Mouse (Mus musculus) kidney, adult 18-20 months (tissue): Measurements from ENCODE around the gene Ppard.

Source experiments
- DNase-seq: peaks from one replicate; pipeline ENCODE4 v3.0.0; 2021

Ppard gene

DNA sequence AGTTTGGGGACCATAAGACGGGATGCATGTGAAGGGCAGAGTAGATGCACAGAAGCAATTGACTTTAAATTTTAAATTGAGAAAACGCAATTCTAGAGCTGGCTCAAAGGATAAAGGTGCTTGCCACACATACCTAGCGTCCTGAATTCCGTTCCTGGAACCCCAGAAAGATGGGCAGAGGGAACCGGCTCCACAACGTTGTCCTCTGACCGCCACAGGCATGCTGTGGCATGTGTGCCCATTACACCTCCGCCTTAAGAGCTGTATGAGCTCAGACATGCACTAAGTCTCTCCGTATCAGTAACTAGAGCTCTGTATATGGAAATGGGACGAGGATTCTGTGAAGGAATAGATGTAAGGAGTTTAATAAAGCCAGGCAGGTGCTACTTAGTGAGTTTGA is 7.9 kb upstream of the Ppard start:
- no peak for DNase-seq

DNA sequence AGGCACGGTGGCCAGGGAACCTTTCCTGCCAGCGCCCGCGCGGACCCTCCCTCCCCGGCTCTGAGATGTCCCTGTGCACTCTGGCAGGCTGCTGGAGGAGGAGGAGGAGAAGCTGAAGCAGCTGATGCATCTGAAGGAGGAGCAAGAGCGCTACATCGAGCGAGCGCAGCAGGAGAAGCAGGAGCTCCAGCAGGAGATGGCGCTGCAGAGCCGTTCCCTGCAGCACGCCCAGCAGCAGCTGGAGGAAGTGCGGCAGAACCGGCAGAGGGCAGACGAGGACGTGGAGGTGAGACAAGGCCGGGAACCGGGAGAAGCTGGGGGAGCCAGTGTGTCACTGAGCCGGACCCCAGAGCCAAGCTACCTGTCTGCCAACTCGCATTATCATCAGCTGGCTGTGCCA is 6.5 kb upstream of the Ppard start:
- DNase-seq: peak; percentile 93

DNA sequence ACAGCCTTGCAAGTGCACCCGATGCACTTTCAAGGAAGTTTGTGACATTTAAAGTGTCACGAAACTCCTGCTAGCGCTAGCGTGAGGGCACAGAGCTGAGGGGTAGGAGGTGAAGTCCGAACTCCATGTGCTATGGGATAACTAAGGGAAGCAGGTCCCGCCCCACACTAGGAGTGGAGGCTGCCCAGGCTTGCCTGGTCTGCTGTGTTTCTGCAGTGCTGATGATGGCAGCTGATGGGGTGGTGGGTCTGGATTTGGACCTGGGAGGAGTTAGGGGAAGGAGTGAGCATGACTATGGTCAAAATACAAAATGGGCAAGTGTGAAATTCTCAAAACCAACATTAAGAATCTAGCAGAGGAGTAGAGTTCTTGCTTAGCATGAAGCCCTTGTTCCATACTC is 2.0 kb upstream of the Ppard start:
- no peak for DNase-seq

DNA sequence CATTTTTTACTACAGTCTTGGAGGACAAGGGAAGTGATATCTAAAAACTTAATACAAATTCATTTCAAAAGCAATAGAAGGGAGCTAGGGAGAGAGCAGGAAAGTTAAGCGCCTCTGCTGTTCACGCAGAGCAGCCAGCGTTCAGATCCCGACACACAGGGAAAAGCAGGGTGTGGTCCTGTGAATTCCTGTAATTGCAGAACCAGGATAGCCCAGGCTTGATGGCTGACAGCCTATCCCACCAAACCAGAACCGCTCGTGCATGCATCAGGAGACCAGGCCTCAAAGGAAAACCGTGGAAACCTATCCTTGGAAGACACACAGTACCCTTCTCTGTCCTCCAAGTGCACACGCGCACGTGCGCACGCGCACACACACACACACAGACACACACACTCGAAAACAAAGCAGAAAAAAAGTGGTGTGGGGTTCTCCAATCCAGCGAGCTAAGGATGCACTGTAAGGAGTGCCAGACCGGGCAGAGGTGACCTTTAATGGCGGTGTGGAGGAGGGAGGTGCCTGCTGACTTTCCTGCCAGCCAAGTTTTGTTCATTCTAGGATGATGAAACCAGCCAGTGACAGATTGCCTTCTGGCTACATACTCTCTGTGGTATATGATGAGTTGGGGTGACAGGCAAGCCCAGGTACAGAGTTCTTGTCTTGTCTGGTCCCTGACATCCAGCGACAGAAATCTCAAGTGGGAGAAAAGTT is 1.3 kb upstream of the Ppard start:
- DNase-seq: no peak

DNA sequence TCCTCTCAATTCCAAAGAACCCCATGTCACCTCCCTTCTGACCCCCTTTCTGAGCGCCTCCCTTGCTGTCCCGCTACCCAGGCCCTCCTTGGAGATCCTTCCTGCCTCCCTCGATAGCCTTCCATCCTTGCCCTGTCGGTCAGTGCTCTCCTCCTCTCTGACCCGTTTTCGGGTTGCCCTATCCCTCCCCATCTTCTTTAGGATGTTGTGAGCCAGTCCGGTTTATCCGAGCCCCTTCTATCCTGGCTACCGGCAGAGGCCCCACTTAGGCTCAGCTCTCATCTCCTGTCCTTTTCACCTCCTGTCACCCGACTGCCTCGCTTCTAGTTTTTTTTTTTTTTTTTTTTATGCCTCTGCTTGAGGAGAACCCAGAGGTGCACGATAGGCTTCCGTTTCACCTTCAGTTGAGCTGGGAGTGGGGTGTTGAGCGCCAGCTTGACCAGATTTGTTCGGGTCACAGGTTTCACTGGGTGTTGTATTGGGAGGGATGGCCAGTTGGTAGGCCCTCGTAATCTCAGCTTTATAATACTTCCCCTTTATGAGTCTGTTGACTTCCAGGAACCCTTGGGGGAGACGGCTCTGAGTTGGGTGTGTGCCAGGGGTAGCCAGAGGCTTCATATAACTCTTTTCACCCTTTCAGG is 711 bp downstream of the Ppard start:
- DNase-seq: peak; percentile 39

DNA sequence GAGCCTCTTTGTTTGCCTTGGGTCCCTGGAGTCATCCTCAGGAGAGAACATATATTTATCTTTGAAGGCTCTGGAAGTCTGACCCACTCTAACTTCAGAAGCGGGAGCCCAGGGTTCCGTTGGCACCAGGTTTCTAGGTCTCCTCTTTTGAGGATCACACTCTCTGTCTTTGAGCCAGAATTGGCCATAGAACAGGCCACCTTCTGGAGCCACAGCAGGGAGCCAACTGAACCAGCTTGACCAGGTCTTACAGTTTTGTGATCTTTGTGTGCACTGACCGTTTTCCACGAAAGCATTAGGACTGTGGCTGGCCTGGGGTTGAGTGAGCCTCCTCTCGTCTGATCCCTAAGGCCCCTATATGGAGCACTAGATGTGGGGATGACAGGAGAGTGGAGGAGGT is 2.1 kb downstream of the Ppard start:
- DNase-seq: no peak

DNA sequence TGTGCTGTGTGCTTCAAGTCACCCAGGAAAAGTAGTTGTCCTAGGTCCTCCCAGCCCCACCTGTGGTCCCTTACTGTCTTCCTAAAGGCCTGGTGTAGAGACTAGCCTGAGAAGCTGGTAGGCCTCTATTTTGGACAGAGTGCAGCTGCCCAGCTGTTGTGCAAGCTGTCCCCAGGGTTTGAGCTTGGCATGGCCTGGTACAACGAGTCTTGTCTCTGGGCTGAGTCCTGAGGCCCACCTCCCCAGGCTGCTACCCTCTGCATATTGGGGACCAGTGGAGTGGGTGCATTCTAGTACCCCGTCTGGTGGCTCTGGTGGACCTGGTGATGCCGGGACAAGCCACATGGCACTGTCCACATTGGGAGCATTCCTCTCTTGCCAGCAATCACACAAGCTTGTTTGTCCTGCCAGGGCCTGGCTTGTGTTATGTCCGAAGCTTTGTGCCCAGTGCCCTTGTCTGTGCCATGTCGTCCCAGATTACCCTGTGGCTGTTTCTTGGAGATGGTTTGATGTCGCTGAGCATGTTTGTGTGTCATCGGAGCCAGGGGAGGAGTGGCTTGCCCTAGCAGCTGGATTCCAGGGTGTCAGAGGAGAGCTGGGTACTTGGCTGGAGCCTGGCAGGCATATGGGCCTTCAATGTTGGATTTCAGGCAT is 3.6 kb downstream of the Ppard start:
- DNase-seq: no peak

DNA sequence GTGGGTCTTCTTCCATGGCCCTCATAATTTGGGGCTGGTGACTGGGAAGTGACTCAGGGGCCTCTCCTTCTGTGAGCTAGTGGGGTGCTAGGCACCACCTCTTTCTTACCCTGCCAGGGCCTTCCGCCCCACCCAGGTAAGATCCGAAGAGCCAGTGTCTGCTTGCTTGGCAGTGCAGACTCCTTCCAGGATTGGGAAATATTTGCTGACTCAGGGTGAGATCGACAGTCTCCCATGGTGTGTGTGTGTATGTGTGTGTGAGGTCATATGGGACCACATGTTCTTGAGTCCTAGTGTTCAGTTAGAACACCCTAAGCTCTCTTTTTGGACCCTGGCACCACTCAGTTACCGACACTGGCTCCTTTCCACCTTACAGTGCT is 4.1 kb downstream of the Ppard start:
- no peak for DNase-seq

DNA sequence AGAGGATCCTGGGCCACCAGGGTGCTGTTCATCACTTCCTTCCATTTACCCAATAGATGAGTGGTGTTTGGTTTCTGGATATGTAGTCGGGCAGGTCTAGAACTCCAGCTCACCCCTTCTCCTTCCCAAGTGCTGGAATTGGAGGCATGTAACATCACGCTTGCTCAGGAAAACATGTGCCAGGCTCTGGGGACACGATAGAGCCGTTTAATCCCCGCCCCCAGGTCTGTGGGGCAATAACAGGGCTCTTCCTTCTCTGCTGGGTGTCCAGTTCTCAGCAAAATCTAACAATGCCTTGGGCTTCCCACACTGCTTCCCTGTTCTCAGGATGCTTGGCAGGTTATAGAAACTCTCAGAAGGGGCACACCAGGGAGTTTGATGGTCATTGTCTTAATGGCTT is 4.9 kb downstream of the Ppard start:
- no peak for DNase-seq

DNA sequence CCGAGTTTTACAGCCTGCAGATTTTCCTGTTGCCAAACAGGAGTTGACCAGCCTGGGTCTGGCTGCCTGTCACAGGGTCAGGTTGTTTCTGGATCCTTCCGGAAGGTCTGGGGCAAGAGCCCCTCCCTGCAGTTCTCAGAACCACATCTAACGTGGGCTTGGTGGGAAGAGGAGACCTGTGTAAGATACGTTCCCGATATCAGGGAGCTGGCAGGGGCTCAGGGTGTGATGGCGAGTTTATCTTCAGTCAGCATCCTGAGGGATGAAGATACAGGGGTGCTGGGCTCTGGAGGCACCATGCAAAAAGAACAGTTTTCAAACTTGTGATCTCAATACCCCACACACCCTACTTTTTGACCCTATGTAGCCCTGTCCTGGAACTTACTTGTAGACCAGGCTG is 5.4 kb downstream of the Ppard start:
- DNase-seq: no peak

DNA sequence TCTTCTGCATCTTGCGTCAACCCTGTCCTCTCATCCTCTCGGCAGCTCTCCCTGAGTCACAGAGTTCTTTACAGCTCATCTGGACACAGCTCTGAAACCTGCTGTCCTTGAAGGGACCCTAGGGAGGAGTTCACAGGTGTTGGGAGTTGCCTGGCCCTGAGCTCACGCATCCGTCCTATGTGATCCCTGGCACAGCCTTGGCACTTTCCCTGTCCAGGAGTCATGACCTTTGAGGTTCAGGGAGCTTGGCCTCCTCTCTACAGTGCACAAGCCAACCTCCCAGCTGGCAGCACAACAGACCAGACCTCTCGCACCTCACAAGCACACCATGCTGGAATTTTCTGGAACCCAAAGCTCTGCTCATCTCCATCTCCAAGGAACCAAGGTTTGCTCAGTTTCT is 8.3 kb downstream of the Ppard start:
- DNase-seq: no peak

DNA sequence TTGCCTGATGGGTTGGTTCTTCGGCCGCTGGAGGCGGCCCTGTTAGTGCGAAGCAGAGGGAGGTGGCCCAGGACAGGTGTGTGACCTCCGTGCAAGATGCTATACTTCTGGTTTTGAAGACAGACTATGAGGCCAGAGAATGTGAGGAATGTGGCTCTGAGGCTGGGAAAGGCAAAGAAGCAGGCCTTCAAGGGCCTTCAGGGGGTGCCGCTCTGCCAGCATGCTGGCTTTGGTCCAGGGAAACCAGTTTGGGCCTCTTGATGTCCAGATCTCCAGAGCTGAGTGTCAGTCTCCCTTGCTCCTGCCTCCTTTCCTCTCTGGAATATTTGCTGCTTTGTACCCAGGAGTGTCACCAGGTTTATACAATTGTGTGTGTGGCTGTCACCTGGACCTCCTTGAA is 9.8 kb downstream of the Ppard start:
- DNase-seq: no peak

DNA sequence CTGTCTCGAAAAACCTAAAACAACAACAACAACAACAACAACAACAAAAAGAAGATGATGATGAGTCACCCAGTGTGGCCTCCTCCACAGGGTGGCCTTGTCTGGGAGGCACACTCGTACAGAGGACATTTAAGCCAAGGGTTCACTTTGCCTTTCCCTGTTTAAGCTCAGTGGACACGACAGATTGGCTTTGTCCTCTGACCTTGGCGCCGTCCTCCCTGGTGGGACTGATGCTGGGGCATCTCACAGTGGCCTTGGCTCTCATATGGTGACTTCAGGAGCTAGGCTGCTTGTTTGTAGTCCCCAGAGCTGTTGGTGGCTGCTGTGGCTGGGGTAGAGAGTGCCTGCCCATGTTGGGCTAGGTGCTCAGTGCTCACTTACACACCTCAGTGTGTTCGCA is 11.7 kb downstream of the Ppard start:
- no peak for DNase-seq

DNA sequence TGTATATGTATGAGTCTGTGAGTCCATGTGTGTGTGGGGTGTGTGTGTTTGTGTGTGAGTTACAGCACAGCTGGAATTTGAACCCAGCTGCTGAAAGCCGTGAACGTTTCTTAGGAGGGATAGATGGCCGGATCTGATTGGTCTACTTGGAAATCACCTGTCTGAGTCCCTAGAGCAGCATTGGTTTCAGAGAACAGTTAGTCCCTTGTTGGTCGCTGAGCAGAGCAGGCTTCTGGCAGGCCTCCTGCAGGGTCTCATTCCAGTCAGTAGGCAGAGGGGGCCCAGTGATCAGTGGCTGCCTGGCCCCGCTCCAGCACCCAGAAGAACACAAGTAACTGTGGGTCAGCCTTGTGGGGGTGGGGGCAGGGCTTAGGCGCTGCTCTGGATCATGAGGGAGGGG is 12.2 kb downstream of the Ppard start:
- no peak for DNase-seq

DNA sequence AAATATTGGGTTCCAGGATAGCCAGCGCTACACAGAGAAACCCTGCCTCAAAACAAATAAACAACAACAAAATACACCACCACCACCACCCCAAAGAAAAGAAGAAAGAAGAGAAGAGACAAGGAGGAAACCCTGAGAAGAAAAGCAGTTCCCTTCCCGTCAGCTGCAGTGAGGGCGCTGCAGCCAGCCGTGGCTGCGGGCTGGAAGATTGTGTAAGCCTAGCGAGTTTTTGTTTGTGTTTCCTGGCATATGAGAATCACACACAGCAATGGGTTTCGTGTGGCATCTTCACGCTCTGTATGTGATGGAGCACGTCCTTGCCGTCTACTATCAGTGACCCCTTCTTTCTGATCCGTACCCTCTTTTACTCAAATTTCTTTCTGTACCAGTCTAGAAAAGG is 14.1 kb downstream of the Ppard start:
- DNase-seq: no peak

DNA sequence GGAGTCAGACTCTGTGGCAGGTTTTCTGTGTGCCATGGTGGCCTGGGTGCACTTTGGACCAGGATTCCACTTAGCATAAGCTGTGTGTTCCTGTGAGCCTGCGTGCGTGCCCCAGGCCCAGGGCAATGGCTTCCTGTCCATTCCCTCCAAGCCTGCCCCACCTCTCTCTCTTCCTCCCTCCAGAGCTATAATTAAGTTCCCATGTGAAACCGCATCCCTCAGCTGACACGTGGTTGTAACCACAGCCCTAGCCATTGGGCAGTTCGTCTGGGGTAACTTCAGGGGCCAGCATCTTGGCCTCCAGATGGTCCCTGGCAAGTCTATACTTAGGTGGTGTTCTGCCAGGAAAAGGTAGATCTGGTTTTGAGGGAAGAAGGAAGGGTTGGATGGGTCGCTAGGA is 15.1 kb downstream of the Ppard start:
- DNase-seq: no peak

DNA sequence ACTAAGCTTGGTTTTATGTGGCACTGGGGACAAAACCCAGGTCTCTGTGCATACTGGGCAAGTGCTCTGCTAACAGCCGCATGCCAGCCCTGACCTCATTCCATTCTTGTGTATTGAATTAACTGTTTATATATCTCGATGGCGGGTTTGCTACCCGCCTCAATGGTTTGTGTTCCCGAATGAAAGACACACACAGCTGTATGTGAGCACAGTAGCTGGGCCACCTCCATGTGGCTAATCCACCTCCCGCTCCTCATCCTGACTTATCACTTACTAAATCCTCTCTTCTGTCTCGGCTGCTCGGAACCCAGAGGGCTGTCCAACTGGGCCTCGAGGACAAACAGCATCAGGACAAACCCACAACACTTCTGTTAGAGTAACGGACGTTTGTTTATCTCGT is 16.6 kb downstream of the Ppard start:
- DNase-seq: no peak

DNA sequence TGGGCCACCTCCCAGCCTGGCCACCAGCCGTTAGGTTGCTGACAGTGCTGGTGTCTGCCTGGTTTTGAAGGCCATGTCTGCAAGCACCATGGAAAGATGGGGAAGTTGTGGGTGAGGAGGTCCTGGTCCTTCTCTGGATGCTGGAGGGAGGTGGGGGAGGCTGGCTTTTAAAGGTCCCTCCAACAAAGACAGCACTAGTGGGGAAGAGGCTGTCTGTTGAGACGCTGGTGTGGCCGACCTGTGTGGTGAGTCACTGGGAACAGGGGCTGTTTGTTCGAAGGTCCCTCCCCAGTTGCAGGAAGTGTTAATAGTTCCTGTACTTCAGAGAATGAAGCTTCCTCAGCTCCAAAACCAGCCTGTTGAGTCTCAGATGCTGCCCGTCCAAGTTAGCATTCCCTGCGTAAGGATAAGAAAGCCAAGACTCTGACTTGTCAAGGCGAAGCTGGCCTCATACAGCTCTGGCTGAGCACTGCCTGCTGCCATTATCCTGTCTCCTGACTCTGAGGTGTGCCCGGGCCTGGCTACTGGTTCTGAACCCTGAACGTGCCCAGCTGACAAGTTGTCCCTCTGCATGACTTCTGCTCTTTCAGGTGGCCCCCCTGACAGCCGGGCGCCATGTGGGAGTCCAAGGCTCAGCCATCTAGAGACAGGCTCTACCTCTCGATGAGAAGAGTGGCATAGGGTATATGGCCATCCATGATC is 19.2 kb downstream of the Ppard start:
- DNase-seq: no peak

DNA sequence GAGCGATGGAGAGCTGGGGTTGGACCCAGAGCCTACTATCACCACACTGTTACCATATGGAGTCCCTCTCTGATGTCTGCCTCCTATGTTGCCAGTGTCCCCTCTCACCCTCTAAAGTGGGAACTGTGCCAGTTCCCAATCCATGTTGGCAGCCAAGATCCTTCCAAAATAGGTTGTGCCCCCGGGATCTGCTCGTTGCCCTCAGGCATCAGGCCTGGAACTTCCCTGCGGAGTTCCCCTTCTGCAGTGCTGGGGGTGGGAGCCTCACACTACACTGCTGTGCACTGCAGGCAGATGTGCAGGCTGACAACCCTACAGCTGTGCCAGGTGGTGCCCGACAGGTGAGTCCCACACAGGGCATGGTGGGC is 19.8 kb downstream of the Ppard start:
- no peak for DNase-seq

DNA sequence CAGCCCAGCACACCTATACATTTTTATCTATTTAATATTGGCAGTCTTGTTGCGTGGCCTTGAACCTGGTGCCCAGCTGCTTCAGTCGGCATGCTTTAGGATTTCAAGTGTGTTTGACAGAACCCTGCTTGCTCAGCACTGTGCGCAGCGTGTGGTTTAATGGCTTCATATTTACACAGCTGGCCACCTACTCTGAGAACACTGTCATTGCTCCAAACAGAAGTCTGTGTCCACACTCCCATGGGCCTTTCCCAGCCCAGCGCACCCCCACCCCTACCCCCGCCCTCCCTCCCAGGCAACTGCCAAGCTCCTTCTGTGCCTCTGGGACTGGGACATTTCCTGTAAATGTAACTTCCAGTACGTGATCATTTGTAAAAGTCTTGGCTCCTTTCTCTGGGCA is 20.7 kb downstream of the Ppard start:
- DNase-seq: peak; percentile 27

DNA sequence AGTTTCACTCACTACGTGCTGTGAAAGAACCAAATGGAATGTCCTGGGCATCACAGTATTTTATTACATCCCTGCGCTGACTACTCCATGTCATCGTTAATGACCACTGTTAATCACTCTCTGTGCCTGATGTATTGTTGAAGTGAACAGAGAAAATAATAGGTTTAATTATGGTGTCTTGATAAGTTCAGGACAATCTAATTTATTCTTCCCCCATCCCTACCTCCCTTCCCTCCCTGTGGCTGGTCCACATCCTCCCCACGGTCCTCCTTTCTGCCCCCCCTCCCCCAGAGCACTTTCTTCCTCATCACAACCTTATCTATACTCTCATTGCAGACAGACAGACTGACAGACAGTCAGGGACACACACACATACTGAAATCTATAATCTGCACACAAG is 22.3 kb downstream of the Ppard start:
- no peak for DNase-seq

DNA sequence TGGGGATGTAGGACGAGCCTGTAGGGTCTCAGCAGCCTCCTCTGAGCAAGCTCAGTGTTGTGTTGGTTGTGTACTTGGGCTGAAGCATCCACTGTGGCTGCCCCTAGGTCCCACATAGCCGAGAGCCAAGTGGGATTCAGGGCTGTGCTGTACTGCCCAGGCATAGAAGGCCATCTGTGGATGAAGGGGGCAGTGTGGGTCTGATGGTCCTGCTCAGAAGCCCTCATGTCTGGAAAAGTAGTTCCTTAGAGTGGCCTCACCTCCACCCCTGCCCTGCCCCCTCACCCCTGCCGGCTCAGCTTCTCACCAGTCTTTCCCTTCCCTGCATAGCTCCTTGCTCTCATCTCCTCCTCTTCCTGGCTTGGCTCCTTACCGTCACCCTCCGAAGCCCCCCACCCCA is 23.2 kb downstream of the Ppard start:
- DNase-seq: no peak

DNA sequence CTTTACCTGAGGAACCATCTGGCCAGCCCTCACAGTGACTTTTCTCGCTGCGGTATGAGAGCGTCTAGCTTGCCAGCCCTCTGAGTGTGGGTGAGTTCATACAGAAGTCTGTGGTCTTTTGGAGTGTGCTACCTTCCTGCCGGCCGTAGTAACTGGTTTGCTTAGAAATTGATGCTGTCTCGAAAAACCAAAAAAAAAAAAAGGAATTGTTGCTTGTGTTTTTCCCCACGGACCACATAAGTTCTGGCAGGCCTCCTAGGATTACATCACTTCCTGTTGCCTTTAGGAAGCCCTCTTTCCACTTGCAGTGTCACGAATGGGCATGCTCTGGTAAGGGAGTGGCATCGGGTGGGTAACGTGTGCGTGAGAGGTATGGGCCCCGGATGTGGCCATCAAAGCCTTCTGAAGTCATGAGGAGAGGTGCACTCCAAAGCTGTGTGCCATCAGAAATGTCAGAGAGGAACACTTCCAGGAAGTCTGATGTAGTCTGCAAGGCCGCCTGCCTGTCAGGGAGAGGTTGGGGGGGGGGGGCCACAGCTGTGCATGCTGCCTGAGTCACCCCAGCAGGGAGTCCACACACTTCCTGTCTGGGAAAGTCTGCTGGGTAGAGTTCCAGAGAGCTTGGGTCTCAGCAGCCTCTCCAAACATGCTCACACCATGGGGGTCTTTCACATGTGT is 24.3 kb downstream of the Ppard start:
- peak; percentile 54 for DNase-seq

DNA sequence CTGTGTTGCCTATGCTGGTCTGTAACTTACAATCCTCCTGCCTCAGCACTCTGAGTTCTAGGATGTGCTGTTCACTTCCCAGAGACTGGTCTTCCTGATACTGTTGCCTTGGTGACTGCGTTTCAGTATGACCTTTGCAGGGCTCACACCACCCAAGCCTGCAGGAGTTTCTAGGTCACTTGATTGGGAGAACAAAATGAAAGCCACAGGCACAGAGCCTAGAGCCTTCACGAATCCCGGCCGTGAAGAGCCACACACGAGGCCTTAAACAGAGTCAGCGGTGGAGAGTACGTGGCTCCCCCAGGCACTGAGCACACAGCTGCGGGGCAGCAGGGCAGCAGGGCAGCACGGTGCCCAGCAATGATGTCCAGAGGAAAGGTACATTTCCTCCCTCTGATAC is 25.8 kb downstream of the Ppard start:
- DNase-seq: no peak
